Mouse (Mus musculus) cerebellum, adult 18-20 months (tissue): ENCODE results near the gene Ddx19a.
"Not testable (repeated sequence)": the region's sequence is repeated elsewhere in the genome, so short reads cannot be mapped to it uniquely, and the experiment has no call there.

ENCODE experiments used
- DNase-seq, 2 experiments: peaks; one replicate each; pipeline ENCODE4 v3.0.0; 2021

Ddx19a gene

DNA sequence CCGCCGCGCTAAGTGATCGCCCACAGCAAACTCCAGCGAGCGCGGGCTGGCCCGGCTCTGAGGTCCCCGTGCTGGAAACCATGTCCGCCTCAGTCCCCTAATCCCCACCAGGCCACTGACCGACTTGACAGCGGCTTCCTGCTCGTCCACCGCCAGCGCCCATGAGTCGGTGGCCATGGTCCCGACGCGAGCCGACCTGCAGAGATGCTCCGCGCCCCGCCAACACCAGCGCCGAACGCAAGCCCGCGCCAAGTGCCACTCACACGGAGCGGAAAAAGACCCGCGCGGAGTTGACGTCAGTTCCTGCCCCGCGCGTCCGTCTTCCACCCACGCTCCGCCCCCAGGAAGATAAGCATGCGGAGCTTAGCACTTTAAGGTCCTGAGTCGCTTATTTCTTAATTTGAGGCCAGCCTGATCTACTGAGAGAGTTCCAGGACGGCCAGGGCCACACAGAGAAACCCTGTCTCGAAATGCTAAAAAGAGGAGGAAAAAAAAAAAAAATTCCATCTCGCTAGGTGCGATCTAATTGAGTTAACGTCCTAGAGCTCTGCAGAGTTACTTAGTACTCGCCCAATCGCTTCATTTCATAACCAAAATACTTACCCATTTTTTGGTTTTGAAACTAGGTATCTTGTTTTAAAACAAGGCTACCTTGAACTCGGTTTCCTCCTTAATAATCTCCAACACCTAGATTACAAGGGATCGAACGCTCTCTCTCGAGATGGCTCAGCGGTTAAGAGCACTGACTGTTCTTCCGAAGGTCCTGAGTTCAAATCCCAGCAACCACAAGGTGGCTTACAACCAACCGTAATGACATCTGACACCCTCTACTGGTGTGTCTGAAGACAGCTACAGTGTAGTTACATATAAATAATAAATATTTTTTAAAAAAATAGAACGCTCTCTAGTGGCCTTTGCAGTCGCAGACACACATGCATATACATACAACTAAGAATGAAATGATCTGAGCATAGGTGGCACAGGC, at the start of gene Ddx19a:
Ddx19a (minus strand) TSS at position 254 of the 985 bp plus-strand sequence.
- DNase-seq, result peak; percentile 90 to 92

DNA sequence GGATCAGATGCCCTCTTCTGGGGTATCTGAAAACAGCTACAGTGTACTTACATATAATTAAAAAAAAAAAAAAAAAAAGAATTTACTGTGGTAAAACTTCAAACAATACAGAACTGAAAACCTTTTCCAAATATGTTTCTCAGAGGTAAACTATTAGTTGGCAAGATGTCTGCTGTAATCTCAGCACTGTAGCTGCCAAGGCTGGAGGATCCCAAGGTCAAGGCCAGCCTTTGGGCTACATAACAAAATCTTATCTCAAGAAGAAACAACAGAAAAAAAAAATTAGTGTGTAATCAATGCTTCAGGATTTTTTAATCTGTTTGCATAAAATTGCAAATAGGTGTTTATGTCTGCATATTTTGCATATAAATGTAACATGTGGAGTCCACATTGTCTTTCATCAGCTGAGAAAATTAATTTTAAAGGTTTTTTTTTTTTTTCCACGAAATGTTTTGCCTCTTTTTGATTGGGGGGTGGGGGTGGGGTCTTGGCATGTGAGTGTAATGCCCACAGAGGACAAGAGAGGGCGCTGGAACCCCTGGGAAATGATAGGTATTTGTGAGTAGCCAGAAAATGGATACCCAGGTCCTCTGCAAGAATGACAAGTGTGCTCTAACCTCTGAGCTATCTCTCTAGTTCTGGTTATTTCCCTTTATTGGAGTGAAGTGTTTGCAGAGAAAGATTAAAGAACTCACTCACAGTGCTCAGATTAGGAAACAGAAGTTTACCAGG, 46.6 kb upstream of the Ddx19a start:
- no peak for DNase-seq

DNA sequence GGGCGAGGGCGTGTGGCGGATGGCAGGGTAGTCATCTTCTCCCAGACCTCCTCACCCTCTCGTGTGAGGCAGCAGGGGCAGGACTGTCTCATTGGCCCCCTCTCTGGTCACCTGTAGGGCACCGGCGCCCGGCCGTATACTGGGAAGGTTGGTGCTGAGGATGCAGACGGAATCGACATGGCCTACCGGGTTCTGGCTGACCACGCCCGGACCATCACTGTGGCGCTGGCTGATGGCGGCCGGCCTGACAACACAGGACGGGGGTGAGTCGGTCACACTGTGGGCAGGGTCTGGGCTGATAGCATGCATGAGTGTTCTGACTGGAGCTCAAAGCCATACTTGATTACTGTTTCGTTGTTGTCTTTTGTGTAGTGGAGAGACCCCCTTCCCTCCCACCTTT, 44.9 kb upstream of the Ddx19a start:
- no peak for DNase-seq

DNA sequence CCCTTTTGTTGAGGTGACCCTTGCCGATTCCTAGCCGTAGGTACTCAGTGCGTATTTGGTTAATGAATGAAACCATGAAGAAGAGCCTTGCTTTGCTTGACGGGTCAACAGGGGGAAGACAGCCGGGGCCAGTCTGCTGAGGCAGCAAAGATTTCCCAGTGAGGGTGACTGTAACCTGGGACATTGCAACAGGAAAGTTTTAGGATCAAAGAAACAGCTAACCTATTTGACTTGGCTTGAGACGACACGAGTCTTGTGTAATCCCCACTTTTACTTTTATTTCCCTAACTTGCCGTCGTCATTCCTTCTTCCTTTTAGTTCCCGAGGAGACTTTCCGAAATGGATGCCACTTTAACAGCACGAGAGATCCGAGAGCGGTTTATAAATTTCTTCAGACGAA, 39.0 kb upstream of the Ddx19a start:
- no peak for DNase-seq

DNA sequence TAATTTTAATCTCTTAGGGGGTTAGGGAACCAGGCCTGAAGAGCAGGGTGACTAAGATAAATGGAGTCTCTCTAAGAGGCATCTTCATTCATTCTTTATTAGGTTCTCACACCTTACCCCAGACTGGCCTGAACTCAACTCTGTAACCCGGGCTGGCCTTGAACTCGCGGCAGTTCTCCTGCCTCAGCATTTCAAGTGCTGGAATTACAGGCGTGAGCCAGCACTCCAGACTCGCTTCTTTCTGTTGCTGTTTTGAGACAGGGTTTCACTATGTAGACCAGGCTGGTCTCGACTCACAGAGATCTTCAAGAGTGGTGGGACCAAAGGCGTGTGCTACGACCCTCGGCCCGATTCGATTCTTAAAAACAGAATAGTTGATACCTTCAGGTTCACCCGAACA, 36.7 kb upstream of the Ddx19a start:
- DNase-seq, result peak; percentile 19 to 53

DNA sequence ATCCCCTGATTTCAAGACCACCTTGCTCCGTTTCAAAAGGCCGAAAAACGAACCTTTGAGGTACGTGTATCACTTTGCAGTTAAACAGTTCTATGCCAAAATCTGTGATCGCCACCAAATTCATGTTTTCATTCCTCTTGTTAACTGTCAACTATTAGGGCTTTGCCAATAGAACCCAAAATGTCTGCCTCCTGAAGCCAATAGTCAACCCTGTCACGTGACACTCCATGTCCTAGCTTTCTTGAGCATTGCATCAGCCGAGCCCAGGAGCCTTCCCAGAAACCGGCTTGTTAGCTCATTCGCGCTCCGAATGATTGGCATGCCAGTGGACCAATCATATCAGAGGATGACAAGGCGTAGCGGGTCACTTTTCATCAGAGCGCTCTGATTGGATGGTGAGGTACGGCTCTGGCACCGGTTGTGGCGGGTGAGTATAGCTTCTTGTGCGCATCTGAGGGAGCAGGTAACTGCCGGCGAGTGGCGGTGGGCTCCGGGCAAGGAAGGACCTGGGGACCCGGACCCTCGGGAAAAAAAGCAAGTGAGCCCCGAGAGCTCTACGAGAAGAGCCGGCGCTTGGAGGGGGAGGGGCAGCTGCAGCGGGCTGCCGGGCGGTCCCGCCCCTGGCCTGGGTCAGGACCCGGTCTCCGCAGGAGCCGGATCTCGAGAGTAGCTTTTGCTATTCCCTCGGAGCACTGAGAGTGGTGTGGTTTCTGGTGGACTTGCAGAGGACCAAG, 36.0 kb upstream of the Ddx19a start:
- peak; percentile 96 to 100 for DNase-seq

DNA sequence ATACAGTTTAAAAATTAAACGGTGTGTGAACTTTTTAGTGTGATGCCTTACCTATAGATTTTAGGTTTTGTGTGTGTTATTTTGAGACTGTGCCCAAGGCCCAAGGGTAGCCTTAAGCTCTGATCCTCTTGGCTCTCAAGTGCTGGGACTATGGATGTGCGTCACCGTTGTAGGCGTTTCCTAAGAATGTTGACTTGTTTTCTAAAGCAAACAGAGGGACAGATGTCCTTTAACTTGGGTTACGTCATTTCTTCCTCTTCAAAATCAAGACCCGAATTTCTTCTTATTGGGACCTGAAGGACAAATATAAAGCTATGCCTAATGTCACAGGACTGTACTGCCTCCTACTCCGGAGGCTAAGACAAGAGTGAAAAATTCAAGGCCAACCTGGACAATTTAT, 35.3 kb upstream of the Ddx19a start, which contains the start of gene Aars:
Aars (plus strand) TSS at position 229 of the 400 bp plus-strand sequence.
- no peak for DNase-seq

DNA sequence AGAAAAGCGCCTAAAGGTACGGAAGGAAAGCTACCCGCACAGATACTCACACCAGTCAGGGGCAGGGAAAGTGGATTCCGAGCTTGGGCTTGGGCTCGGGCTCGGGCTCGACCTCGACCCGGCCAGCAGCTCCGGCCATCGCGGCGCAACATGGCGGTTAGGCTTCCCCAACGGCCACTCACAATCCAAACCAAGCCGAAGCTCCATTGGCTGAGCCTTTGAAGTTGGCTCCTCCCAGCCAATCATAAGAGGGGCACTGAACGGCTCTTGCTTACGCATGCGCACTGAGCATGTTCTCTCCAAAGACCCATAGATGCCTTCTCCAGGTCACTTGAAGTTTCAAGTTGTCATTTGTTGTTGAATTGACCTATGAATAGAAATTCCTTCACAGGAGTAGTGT, 34.0 kb upstream of the Ddx19a start, which contains the start of gene Ddx19b:
Ddx19b (minus strand) TSS at position 180 of the 400 bp plus-strand sequence.
- DNase-seq, result no peak

DNA sequence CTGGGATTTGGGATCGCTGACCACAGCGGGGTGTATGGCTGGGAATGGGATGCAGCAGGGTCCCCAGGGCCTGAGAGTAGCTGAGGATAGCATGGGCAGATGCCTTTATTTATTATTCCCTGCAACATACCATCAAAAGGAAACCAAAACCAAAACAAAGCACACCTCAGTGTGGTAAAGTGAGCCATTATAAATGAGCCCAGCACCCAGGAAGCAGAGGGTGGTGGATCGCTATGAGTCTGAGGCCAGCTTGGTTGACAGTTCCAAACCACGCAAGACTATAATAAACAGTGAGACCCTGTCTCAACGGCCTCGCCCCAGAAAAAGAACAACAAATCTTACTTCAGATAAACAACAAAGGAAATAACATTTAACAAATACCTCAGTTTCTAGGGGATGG, 32.4 kb upstream of the Ddx19a start:
- no peak for DNase-seq

DNA sequence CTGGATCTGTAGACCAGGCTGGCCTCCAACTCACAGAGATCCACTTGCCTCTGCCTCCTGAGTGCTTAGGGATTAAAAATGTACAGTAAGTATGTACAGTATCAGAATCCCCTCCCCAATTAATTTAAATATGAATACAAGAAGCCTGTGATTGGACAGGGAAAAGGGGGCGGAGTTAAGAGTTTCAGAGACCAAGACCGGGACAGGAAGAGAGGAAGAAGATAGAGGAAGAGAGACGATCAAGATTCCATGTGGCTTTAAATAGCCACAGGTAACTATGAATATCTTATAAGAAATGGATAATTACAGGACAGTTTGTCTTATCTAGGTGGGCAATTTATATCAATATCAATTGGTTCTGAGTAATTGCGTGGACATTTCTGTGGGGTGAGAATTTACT, 32.0 kb upstream of the Ddx19a start:
- DNase-seq, result no peak

DNA sequence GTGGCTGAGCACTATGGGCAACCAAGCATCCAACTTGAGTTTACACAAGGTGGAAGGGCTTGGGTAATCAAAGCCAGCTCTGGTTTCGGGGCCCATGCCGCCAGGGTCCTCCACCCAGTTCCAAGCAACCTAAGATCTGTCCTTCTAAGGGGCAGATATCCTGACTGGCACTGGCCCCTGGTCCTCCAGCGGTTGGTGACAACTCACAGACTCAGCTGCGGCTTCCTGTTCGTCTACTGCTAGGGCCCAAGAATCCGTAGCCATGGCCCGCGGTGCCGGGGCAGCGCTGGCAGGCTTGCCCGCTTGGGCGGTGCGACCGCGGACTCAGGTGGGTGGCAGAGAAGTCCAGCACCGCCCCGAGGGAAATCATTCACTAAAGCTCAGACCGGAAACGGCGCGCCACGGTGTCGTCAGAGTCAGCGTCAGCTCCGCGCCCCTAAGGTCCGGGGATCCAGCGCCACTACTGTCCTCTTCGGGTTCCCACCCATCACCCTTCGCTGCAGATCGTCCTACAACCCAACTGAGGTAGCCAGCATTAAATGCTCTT, 29.9 kb upstream of the Ddx19a start:
- DNase-seq, result peak; percentile 90

DNA sequence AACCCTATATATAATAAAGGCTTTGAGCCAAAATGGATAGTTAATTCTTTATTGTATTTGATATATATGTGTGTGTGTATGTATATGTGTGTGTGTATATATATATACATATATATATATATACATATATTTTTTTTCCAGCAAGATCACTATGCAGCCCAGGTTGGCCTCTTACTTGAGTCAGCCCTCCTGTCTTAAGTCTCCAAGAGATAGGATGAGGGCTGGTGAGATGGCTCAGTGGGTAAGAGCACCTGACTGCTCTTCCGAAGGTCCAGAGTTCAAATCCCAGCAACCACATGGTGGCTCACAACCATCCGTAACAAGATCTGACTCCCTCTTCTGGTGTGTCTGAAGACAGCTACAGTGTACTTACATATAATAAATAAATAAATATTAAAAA, 29.0 kb upstream of the Ddx19a start:
- DNase-seq, result not testable (repeated sequence)

DNA sequence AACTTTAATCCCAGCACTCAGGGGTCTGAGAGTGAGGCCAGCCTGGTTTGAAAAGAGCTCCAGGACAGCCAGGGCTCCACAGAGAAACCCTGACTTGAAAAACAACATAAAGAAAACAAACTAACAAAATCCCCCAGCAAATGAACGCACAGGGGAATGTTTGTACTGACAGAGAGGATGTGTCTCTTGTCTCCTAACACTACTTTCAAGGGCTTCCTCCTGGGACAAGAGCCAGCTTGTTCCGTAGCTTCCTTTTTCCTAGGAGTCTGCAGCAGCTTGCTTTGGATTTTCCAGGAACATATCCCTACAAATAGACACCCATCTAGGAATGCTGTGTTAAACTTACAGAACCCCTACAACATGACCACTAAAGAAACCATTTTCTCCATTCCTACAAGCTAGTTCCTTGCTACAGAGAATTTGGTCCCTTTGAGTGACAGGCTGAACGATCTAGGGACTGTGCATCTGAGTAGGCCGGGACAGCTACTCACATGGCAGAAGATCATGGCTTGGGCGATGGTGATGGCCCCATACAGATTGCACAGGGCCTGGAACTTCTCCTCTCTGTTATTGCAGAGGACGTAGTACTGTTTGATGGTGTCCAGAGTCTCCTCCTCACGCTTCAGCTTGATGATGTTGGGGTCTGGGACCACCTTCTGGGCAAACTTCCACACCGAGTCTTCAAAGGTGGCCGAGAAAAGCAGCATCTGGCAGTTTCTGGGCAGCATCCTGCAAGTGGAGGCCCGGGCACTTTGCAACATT, 12.8 kb upstream of the Ddx19a start:
- not testable (repeated sequence) for DNase-seq

DNA sequence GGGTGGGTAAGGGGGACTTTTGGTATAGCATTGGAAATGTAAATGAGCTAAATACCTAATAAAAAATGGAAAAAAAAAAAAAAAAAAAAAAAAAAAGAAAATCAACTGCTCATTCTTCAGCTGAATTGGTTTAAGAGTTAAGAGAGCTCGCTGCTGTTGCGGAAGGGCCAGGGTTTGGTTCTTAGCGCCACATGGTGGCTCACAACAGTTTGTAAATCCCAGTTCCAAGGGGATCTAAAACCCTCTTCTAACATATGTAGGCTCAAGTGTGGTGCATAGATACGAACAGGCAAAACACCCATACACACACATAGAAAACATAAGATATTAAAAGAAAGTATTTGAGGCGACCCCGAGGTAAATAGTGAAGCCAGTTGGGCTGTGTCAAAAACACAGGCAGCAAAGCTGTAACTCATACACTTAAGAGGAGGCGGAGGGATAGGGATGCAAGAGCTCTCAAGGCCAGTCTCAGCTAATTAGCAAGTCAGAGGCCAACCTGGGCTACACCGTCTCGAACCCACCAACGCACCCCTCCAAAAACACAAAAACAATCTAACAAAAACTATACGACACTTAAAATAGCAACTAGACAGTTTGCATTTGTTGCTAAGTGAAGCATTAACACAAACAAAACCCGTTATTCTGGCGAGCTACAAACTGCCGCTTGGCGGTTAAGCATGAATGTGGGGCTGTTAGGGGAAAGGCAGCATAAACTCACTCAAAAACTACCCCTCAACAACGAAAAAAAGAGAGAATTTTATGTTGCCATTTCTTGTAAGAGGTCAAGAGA, 764 bp downstream of the Ddx19a start:
- no peak for DNase-seq

DNA sequence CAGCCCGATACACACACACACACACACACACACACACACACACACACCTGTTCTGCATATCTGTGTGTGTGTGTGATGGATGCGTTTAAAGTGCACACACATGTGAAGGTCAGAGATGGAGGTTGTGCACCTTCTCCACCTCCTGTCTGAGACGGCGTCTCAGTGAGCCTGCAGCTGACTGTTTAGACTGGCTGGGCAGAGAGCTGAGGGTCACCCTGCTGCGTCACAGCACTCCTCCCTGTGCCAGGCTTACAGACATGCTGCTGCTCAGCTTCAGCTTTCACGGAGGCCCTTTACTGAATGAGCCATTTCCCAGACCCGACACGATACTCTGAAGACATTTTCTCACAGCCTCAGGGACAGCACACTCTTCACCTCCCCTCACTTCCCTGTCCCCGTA, 7.6 kb downstream of the Ddx19a start:
- no peak for DNase-seq

DNA sequence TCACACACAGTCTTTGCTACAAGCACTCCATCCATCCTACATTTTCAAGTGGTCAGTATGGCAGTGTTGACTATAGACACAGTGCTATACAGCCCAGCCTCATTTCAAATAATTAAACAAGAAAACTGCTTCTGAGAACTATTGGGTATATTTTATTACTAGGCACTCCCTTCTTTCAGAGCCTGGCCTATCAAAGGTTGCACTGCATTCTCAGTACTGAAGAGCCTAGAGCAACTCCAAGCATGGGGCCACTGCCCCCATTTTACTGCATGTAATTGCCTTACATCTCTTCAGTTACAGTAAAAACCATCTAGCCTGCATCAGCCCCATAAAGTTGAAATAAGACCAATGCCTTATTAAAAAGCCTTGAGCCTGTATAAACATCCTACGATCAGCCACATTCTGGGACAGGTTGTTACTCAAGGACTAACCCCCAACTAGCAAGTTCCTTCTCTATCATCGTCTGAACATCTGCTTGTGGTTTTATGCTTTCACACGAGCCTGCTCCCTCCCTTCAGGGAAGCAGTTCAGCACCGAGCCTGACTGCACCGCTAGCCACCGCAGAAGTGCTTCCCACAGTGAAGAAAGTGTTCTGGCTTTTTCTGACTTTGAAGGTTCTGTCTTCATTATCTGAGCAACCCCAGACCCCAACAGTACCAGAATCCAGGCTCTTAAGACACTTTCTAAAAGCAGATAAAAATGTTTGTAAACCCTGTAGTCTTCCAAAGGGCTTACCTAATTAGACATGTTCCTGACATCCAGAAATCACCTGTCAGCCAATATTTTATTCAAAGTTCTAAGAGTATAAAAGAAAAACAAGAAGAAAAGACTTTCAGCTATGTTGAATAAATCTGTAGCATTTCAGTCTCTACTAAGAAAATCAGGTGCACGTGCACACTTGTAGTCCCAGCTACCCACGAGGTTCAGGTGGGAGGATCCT, 9.5 kb downstream of the Ddx19a start:
- no peak for DNase-seq

DNA sequence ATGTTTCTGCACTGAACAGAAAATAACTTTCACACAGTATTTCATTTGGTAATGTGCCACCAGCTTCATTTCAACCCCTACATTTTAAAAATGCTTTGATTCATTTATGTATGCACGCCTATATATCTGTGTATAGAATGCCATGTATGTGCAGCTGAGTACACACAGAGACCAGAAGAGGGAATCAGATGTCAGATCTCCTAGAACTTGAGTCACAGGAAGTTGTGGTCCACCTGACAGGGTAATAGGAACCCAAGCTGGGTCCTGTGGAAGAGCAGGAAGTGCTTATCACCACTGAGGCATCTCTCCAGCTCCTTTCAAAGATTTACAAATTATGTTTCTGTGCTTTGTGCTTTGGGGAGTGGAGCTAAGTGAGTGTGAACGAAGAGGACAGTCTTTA, 16.3 kb downstream of the Ddx19a start:
- no peak for DNase-seq

DNA sequence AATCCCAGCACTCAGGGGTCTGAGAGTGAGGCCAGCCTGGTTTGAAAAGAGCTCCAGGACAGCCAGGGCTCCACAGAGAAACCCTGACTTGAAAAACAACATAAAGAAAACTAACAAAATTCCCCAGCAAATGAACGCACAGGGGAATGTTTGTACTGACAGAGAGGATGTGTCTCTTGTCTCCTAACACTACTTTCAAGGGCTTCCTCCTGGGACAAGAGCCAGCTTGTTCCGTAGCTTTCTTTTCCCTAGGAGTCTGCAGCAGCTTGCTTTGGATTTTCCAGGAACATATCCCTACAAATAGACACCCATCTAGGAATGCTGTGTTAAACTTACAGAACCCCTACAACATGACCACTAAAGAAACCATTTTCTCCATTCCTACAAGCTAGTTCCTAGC, 19.6 kb downstream of the Ddx19a start:
- DNase-seq, result not testable (repeated sequence)

DNA sequence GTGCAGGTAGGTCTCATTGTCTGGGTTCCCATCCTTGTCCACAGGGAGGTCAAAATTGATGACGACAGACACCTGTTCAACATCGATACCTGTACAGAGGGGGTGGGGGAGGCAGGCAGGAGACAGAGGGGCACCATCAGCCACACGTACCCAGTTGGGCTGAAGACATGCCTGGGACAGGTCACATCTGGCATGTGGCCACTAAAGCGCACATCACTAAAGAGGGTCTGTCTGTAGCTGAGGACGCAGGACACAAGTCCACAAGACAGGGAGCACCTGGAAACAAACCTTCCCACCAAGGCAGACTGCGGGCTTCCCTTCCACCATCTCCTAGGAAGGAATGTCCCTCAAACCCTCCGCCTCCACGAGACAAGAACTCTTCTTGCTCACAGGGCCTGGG, 21.1 kb downstream of the Ddx19a start:
- DNase-seq, result not testable (repeated sequence)
